Mouse (Mus musculus) left cerebral cortex, postnatal 10 days (tissue): ENCODE results near the gene Scel. TPM values are rescaled to one million over a fixed set of nuclear protein-coding genes. Genes with fewer than 3 reads are reported as not detected.
"Not testable (repeated sequence)": the region's sequence is repeated elsewhere in the genome, so short reads cannot be mapped to it uniquely, and the experiment has no call there.

Experiments used
- DNase-seq, 2 experiments: peaks; one replicate each; pipeline ENCODE4 v3.0.0; 2021 to 2022; ENCODE audit warnings: low spot score in 2 of 2, mixed read lengths in 1 of 2; ENCODE audit errors: extremely low spot score in 1 of 2
- intact Hi-C: fragments of 180-260 bp; cut with DNase I; formaldehyde crosslinking; loops from one replicate; pipeline ENCODE4 v1.15.1; 2025
- total RNA-seq, 2 experiments: library from RNA; stranded (reverse); gene quantifications; 2 replicates each; pipeline ENCODE4 v1.2.3; 2021

Scel gene
- total RNA-seq: 1 to 10 TPM in 1 of 2 experiments, under 1 TPM in 1; 0.73 to 2.0 TPM

GRCm38 (mm10) chr14:103512802-103513472, at the start of gene Scel:
Scel (plus strand) TSS chr14:103513342.
- intact Hi-C loops: no loop called here
- no peak for DNase-seq

DNA sequence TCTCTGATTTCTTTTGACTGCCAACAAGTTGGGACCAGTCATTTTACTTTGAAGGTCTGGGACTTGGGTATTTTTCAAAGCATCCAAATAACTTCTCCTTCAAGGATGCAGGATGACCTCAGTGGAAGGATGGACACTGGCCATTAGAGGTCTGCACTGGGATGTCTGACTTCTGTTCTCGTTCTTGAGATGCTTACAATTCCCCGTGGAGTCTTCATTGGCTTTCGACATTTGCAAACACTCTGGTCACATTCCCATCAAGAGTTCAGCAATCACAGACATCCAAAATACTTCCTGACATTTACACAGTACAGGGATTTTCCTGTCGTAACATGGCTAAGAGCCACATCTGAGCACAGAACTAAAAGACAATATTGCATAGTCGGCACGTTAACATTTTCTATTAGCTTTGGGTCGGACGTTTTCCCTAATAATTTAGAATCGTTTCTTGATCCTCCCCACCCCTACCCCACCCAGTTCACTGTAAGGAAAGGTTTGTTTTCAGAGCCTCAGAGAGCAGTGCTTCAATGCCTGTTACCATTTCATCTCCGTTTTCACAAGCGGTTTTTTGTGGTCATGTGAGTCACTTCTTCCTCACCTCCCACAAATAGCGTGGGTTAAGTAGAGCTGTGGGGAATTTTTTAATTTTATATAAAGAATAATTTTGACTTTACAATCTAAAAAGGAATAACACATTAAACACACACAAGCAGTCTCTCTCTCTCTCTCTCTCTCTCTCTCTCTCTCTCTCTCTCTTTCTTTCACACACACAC, 44.3 kb upstream of the Scel start:
- intact Hi-C loops: loop anchor here (5.0 kb wide), 2 partner anchors 122 to 1028 kb away; partner anchors contain the start of gene Mycbp2
- DNase-seq: no peak

DNA sequence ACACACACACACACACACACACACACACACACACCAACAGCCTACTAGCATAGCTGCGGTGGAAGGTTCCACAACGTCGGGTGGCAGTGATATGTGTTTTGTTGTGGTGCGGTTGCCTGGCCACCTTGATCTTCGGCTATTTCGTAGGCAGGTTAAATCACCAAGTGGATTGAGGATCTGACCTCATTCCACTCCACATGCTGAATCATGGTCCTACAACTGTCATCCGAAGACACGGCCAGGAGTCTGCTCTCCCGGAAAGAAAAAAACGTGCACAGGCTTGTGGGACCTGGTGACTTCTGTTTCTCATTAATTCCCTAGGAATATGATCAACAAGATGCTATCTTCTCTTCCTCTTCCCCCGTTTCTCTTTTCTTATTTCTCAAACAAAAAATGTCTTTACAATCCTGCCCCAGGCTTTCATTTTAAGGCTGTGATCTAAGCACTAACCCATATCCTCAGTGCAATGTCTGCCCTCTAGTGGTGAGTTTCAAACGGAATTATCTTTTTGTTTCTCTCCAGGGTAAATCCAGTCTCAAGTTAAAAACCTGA, 43.6 kb upstream of the Scel start:
- intact Hi-C loops: loop anchor here (5.0 kb wide), 2 partner anchors 122 to 1028 kb away; partner anchors contain the start of gene Mycbp2
- peak; percentile 26 to 83 for DNase-seq

DNA sequence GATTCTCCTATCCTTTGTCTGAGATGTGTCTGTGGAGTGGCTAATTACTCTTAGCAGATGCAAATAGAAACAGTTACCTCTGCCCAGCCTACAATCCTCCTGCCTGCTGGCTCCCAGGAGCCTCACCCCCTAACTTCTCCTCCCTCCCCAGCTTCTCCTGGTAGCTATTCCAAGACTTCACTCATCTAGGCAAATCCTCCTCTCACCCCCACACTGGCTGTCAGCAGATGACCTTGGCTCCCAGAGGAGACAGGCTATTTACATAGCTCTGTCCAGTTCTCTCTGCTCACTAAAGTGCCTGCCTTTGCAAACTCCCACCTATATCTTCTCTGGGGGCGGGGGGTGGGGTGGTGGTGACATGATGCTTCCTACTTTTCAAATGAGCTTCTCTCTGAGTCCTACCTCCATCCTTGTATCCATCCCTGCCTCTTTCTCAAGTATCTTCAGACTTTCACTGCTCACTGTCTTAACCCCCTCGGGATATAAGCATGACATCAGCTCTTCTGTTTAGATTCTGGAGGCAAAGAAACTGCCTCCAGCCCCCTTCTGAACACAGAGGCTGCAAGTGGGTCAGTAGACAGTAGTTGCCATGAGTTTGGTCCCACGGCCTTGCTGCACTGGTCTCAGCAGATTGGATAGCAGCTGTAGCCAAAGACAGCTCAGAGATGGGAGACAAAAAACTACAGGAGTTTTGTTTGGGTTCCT, 41.9 kb upstream of the Scel start:
- no peak for DNase-seq
- intact Hi-C loops: no loop called here

- intact Hi-C loops: no loop called here
- DNase-seq: peak; percentile 51 to 67
Observed at GRCm38 (mm10) chr14:103471806-103472553, 41.2 kb upstream of the Scel start.

- no peak for DNase-seq
- intact Hi-C loops: no loop called here
Observed at GRCm38 (mm10) chr14:103472554-103472905, 40.6 kb upstream of the Scel start.

- intact Hi-C loops: no loop called here
- DNase-seq: no peak
Observed at GRCm38 (mm10) chr14:103475312-103475711, 37.8 kb upstream of the Scel start.

- intact Hi-C loops, DNase-seq: not testable (repeated sequence)
Observed at GRCm38 (mm10) chr14:103476232-103476631, 36.9 kb upstream of the Scel start.

- intact Hi-C loops: no loop called here
- DNase-seq: no peak
Observed at GRCm38 (mm10) chr14:103477281-103477680, 35.9 kb upstream of the Scel start.

DNA sequence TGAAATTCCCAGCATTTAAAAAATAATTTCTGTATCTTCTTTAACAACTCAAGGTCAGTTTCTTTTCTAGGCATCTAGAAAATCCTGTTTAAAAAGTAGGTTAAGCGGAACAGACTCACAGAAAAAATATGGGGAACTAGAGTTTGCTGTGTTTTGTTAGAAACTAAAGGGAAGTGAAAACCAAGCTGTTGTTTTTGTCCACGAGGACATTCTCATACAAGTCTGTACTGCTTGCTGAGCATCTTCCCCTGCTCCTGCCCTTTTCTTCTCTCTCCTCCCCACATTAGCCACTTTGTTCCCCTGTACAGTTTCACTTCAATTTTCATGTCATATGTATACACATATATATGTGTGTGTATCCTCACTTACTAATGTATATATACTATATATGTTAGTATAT, 35.2 kb upstream of the Scel start:
- intact Hi-C loops: no loop called here

DNA sequence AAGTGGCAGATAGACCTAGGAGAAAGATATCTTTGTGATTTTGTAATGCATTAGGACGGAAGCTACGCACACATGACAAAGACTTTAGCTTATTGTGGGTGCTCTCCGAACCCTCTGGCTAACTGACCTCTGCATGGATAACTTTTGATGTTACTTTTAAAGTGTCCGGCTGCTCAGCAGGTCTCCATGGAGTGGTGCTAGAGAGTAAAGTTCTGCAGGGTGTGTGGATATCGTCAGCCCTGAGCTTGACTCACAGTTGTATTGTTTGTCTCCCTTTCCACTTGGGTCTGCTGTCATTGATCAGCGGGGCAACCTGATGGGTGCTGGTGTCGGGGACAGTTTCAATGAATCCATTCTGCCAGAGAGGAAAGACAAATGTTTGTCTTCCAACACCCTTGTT, 33.7 kb upstream of the Scel start:
- intact Hi-C loops: no loop called here
- DNase-seq: no peak

More for the DNA sequence above, 35.2 kb upstream of the Scel start:
- no peak for DNase-seq

GRCm38 (mm10) chr14:103481514-103481913, 31.6 kb upstream of the Scel start:
- DNase-seq: no peak
- intact Hi-C loops: loop anchor here (5.0 kb wide), 1 partner anchor 56 kb away; no protein-coding TSS in a partner anchor

DNA sequence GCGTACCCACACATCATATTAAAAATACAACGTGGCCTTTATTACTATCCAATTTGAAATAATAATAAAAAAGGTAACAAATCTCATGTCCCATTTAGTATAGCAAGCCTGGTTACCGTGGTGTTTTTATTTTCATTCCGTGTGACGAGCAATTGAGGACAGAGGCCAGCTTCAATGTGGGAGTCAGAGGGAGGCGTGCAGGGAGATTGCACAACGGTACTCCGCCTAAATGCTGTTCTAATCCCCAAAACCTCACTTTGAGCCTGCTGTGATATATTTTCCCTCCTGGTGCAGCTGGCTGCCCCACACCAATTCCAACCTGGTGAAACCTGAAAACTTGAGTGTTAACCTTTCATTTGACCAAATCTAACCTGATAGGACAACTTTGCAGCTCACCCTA, 27.5 kb upstream of the Scel start:
- intact Hi-C loops: no loop called here
- no peak for DNase-seq

DNA sequence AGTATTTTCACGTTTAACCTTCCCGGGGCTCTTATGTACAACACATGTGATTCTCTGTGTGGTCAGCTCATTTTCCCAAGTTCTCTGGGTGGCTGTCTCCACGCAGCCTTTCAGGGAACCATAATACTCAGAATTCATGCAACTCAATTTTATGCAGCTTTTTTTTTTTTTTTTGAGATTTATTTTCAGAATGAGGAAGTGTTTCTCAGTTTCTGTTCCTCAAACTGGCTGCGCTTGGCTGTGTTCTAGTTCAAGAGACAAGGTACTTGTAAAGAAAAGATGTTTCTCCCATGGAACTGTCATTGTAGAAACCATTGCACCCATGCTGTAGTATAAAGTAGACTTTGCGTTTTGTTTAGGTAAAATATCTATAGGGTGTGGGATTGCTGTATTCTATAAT, 26.2 kb upstream of the Scel start:
- DNase-seq: no peak
- intact Hi-C loops: no loop called here

DNA sequence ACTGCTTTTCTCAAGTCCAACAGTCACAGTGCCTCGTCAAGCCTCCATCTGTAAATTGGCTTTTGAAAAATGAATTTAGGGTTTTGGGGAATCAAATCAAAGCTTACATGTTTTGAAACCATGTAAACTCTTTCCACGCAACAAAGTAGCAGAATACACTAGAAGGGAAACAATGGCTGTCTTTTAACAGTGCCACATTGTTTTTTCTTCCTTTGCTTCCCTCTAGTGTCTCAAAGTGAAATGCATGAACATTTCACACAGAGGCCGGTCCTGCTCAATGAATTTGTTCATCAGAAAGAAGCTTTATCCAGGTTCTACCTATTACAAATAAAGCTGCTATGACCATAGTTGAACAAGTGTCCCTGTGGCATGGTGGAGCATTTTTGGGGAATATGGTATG, 24.5 kb upstream of the Scel start:
- DNase-seq: no peak
- intact Hi-C loops: no loop called here

DNA sequence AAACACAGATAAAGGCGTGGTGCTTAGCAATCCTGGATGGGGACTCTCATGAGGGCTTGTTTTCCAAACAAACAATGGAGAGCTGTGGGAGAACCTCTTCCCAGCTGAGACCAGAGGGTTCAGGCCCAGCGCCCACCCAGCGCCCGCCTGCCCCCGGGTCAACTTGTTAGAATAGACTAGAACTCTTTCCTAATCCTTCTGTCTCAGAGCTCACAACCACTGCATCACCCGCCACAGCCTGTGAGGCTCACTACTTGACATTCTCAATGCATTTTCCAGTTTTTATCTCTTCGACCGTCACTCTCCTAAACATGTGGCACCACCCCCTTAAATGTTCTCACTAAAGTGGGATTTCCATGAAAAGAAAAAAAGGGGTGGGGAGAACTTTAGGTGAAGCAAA, 14.9 kb upstream of the Scel start:
- intact Hi-C loops: no loop called here
- no peak for DNase-seq

DNA sequence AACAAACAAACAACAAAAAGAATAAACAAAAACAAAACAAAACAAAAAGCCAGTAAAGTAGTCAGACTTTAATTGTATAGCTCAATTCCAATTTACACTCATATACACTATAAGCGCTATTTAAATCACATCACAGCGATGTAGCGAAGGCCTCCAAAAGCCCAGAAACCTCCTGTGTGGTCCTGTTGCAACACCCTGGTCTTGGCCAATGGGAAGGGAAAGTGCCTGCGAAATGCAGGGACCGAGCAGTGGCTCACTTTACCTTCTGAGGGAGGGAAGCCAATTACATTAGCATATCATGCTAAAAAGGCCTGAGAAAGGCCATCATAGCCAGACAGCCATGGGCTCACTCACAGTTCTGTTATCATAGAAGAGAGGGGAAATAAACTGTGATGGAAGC, 14.5 kb upstream of the Scel start:
- DNase-seq: no peak
- intact Hi-C loops: no loop called here

DNA sequence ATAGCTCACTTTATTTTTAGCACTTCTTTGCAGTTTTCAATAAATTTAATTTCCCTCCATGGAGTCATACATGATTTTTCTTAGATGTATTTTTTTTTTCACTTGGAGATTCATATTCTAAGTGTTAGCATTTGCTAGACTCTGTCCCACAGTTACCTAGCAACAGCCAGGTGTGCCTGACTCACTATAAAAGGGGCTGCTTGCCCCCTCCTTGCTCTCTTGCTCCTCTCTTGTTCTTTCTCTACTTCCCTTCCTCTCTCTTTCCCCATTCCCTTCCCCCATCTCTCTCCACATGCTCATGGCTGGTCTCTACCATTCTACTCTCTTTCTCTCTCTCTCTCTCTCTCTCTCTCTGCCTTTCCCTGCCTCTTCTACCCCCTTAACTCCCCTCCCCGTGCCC, 14.1 kb upstream of the Scel start:
- DNase-seq: no peak

GRCm38 (mm10) chr14:103500309-103500708, 12.8 kb upstream of the Scel start:
- DNase-seq: no peak
- intact Hi-C loops: no loop called here

More for the DNA sequence above, 14.1 kb upstream of the Scel start:
- intact Hi-C loops: no loop called here
